Mouse (Mus musculus) adrenal gland, adult 2 months (tissue): ENCODE data around the gene Prpsap2. TPM values are rescaled to one million over a fixed set of nuclear protein-coding genes. Genes with fewer than 3 reads are reported as not detected.

Source experiments
- DNase-seq: peaks from one replicate; pipeline ENCODE4 v3.0.0; 2021
- polyA plus RNA-seq: library from polyadenylated mRNA; depleted of rRNA; stranded (reverse); fragments of >200 nt; gene quantifications from 2 replicates; pipeline ENCODE4 v1.2.3, GENCODE M21; 2012; rRNA removed
- total RNA-seq, 2 experiments: library from RNA; stranded (reverse); gene quantifications; 2 replicates each; pipeline ENCODE4 v1.2.3; 2021

Prpsap2 gene
- total and polyA plus RNA-seq, 3 experiments: 7.6 to 35.4 (median 29.3) TPM

DNA sequence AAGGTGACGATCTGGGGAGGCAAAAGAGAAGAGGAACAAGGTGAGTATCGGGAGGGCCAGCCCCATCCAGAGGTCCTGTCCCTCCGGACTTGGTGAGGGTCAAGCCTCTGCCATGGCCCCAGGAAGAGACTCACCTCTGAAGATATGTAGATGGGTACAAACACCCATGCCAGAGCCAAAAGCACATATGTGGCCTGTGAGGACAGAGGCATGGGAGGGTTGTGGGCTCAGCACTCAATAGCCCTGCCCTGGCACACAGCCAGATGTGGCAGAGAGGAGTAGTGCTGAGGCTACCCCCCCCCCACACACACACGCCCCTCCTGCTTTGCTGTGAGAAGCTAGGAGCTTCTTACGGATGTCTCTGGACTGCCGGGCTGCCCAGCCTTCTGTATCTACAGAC, 46.8 kb downstream of the Prpsap2 start:
- no peak for DNase-seq

DNA sequence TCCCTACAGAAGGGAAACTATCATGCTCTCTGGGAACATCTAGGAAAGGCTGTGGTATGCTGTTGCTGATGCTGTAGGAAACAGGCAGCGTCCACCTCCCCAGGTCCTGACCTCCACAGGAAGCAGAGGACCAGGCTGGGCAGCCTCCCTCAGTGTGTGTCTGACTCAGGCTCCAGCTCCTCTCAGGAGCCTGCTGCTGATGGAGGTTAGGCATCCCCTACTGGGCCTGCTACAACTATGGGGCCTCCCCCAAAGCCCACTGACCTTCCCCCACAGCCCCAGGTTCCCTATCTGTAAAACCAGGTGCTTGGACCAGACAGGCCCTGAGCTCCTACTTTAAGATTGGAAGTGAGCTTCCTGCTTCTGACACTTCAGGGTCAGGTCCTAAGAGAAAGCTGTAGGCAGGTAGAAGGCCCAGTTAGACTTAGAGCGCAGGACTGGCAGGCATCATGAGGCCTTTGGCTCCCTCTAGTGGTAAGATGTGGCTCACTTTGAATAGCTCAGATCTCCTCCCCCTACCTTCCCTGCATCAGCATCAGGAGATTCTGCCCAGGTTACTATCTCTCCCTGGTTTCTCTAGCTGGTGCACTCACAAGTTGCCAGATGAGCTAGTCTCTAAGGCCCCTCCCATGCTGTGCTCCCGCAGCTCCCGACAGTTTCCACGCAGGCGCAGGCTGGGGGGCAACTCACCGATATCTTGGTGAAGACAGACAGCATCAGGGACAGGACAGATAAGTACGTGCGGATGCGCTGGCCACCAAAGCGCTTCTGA, 47.4 kb downstream of the Prpsap2 start:
- DNase-seq: peak; percentile 80

DNA sequence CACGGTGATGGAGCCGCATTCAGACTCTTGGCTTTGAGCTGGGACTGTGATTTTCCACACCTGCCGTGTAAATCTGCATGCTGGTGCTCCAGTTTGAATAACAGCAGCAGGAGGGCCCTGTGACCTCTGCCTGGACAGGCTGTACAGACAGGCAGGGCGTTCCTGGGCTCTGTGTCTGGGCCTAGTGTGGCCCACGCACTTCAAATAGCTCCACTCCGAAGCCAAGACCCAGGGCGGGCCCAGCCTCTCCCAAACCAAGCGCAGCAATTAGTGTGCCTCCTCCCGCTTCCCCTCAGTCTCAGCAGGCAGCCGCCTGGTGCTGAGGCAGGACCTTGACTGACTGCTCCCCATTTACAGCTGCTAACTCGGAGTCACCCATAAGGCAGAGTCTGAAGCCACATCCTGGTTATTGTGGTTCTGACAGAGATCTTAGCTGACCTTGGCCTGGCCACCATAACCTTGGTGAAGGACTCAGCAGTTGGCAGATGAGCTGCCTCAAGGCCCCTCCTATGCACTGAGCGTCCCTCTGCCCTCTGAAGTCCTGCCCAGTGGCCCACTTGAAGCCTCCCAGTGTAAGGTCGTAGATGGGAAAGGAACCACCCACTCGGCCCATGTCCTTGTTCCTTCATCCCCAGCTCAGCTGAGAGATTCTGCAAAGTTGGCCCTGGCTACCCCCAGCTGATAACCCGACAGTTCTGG, 48.6 kb downstream of the Prpsap2 start:
- peak; percentile 86 for DNase-seq

DNA sequence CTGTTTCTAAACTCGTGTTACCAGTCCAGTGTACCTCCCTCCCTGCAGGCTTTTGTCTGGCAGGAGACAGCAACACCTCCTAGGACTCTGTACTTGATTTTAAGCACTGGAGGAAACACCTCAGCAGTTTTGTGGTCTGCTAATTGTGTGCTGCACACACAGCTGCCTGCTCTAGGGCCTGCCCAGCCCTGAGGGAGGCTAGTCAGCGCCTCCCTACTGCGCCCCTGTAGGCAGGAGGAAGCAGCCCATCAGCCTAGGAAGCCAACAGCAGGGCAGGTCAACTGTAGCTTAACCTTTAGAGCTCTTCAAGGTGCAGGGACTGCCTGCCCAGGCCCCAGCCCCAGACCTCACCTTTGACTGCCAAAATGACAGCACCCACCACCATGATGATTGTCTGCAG, 53.0 kb downstream of the Prpsap2 start:
- DNase-seq: no peak

DNA sequence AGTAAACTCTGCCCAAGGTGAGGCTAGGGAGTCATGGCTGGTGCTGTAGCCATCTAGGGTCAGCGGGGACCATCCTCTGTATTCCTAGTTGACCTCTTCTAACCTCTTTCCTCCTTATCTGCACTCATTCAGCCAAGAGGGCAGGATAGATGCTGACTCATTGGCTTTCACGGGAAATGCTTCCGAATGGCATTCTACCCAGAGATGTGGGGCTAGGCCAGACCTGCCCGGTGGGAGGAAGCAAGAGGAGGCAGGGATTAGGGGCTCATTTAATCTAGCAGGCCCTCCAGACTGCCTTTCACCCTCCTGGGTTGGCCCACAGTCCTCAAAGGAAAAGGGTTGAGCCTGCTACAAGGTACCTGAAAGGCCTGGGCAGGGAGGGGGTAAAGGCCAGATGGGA, 55.7 kb downstream of the Prpsap2 start:
- no peak for DNase-seq

DNA sequence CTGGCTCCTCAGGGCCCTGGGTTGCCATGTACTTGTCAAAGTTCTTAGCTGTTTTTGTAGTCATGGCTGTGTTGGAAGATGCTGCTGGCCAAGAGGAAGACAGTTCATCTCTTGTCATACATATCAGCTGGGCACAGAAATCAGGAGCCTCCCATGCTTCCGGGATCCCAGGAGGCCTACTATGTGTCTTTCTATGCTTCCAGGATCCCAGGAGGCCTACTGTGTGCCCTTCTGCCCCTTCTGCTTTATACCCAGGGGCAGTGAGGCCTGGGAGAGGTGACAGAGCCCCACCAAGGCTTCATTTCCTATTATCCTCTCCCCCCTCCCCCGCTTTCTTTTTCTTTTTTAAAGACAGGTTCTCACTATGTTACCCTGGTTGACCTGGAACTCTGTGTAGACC, 56.3 kb downstream of the Prpsap2 start:
- DNase-seq: no peak

DNA sequence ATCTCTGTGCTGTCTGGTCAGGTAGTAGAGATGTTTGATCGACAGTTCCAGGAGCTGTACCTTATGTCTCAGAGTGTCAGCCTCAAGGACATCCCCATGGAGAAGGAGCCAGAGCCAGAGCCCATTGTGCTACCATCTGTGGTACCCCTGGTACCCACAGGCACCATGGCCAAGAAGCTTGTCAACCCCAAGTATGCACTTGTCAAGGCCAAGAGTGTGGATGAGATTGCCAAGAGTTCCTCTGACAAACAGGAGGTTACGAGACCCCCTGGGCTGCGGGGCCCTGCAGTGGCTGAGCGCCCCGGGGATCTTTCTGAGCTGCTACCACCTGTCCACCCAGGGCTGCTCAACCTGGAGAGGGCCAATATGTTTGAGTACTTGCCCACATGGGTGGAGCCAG, 59.4 kb downstream of the Prpsap2 start:
- DNase-seq: no peak

DNA sequence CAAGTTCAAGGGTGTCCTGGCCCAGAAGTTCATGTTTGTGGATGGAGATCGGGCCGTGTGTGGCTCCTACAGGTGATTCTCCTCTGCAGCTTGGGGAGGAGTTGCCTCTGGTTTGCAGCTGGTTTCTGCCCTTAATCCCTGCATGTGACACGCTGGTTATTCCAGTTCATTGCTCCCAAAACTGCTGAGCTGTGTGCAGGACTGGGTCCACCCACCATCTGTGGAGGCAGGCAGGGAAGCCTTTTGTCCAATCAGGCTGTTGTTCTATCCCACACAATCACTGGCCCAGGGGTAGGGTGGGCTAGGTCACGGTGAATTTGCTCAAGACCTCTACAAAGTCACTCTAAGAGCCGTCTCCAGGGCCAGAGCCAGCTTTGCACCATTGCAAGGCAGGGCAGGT, 60.2 kb downstream of the Prpsap2 start:
- DNase-seq: no peak

DNA sequence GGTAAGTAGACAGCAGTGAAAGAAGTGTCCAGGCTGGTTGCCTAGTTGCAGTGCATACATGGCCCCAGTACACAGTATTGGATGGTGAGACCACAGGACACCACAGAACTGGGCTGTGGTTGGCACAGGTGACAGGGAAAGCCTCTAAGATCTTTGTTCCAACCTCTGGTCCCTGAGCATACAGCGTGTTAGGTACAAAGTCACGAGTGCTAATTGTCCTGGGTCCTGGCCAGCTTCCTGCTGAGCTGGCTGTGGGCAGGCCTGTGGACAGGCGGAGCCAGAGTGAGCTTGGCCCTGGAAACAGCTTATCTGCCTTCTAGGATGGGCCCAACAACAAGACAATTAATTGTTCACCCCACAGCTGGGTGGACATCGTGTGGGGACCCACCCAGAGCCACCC, 62.0 kb downstream of the Prpsap2 start:
- DNase-seq: peak; percentile 40

DNA sequence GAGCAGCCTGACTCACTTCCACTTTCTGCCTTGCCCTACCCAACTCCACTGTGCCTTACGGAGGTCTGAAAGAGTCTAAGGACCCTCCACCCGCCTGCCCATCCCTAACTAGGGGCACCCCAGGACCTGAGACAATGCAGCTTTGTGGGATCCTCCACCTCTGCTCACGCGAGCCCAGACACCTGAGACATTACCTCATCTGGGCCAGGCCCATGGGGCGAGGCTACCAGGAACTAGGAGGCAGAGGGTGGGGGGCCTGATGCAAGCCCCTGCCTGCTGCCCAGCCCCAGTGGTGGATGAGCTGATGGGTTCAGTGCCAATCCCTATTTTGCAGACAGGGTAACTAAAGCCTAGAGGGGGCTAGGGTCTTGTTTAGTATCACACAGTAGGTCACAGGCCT, 62.4 kb downstream of the Prpsap2 start:
- no peak for DNase-seq

DNA sequence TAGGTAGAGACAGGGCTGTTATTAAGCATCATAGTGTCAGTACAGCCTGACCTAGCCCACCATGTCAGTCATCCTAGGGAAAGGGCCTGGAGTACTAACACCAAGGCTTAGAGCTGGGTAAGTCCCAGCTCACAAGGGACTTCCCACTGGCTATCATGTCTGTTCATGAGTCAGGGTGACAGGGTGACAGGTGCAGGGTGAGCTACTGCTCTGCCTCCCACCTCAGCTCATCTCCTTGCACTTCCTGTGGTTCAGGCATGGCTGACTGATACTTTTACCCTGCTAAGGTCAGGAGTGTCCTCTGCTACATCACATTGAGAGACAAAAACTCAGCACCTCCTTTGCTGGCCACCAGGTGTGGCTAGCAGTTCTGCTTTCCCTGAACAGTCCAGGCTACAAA, 63.0 kb downstream of the Prpsap2 start:
- no peak for DNase-seq

DNA sequence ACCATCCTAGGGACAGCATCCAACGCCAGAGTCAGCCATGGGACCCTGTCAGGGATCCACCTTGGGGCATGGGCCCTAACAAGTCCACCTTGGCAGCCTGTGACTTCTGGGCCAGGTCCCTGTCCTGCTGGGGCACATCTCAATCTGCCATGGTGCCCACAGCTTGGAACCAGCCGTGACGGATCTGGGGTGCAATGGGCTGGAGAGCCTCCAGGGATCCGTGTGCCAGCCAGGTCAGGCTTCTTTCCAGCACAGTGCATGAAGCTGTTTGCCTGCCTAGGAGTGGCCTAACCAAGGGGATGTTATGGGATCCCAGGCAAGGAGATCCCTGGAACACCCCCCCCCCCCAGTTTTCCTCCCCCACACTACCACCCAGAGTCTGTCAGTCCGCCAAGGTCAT, 68.9 kb downstream of the Prpsap2 start:
- DNase-seq: no peak

DNA sequence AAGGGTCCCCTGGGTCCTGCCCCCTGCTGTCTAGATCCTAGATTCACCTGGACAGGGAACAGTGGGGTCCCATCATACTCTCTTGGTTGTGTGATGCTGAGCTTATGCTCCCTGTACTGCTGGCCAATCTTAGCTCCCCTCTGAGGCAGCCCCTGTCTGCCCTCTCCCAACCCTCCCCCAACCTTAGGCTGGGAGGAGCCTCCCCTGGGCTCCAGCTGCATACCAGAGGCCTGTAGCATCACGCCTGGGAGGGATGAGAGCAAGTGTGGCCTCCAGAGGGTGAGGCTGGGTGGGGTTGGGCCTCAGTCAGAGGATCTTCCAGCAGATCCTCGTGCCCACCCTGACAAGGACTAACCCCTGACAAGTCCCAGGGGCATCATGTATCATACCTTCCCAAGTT, 74.3 kb downstream of the Prpsap2 start:
- DNase-seq: no peak

DNA sequence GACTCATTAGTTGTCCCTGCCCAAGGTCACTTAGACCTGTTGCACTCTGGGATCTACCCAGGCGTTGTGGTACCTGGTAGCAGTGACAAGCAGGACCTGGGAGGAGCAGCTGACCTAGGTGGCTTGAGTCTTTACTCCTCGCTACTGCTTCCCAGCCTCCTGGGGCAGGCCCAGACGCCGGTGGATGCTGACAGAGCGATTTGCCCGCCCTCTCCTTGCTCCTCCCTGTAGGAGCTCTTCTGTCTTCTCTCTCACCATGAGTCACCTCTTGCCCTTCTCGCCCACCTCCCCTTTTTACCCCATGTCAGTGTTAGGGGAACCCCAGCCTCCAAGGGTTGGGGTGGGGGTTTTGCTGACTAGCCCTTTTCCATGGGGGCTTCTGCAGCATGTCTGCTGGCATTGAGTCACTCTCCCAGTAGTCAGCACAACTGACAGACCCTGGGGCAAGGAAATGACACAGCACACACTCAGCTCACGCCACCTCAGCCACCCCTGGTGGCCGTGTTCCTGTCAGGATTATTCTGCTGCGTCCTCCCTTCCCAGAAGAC, 74.9 kb downstream of the Prpsap2 start:
- no peak for DNase-seq

DNA sequence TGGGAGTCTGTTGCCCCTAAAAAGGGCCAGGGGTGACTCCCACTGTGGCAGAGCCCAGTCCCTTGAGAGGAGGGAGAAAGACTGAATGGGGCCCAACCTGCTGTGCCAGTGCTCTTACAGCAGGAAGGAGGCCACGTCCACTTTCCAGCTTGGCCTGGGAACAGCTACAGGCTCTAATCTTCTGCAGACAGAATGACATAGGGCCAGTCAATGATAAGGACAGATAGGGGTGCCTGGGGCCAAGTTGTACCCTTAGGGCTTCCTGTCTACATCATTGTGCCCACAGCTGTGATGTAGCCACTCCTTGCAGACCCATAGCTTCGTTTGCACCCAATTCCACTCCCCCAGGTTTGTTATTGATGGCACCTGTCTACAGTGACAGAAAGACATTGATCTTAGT, 75.7 kb downstream of the Prpsap2 start:
- no peak for DNase-seq

DNA sequence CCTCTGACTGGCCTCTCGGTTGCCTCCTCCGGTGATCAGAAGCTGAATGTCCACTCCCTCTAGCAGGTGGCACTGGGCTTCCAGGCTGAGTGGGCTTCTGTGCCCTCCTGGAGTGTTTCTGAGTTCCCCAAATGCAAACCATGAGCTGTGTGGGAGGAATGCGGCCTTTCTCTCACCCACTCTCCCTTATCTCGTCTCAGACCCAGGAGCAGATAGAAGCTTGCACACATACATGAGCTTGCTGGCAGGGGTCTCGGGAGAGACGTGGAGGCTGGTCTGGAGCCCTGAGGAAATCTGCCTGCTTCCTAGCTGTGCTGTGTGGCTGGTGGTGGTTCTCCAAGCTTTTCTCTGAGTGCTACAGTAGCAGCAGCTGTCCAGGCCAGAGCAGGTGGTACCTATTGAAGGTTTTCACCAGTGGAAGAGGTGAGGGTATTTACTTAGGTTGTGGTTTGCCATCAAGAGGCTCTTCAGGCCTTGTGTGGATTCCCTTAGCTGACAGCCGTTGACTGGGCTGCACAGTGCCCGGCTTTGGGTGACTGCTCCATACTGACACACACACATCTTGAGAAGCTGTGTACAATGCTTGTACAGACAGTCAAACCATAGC, 76.7 kb downstream of the Prpsap2 start:
- DNase-seq: no peak

DNA sequence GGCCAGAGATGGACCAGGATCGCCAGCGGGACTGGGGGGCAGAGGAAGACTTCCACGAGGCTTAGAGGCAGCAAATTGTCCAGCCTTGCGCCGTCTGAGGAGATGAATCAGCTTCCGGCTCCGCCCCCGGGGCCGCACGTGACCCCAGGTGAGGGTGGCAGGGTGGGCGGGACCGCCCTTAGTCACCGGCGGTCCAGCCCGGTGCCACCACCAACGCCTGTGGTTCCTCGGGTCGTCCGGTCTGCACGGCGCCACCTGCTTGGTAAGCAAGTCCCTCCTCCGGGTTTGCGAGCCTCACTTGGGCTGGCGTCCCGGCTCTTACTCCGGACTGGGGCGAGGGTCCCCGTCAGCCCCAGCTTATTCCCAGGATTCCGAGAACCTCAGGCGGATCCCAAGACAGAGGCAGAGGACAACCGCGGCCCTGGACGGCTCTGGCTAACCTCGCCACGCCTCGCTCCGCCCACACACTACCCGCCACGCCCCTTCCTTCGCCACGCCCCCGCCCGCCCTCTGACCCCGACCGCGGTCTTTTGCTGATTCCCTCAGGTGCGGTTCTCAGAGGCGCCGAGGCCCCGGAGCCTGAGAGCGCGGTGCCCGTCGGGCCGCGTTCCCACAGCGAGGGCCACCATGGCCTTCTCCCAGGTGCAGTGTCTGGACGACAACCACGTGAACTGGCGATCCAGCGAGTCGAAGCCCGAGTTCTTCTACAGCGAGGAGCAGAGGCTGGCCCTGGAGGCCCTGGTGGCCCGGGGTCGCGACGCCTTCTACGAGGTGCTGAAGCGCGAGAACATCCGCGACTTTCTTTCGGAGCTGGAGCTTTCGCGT, 77.8 kb downstream of the Prpsap2 start, which contains the start of gene Fam83g:
Gene Fam83g, plus strand, starts transcription at position 185 of the 825 bp plus-strand sequence.
- DNase-seq: peak; percentile 79

Other genes with a start within 250 kb of the Prpsap2 start
- gene Epn2, start 182.4 kb downstream of the Prpsap2 start, total RNA-seq: 10 to 100 TPM; 20.6 to 29.5 TPM
- gene Epn2, start 182.4 kb downstream of the Prpsap2 start, polyA plus RNA-seq: 18.2 and 18.6 TPM in 2 replicates
- 10 to 100 TPM in 1 of 2 experiments, 1 to 10 TPM in 1; 5.4 to 10.7 TPM for gene Grap, start 108.8 kb downstream of the Prpsap2 start, total RNA-seq
- 10.4 and 12.4 TPM in 2 replicates for gene Grap, start 108.8 kb downstream of the Prpsap2 start, polyA plus RNA-seq
- 1 to 10 TPM in 1 of 2 experiments, under 1 TPM in 1; 0.78 to 2.7 TPM for gene Fam83g, start 78.0 kb downstream of the Prpsap2 start, total RNA-seq
- gene Fam83g, start 78.0 kb downstream of the Prpsap2 start, polyA plus RNA-seq: 1.7 and 2.1 TPM in 2 replicates
- under 1 TPM; 0.14 to 0.24 TPM for gene Slc5a10, start 41.3 kb downstream of the Prpsap2 start, total RNA-seq
- gene Slc5a10, start 41.3 kb downstream of the Prpsap2 start, polyA plus RNA-seq: 0.07 and 0.10 TPM in 2 replicates
- gene Ulk2, start 93.0 kb upstream of the Prpsap2 start, total RNA-seq: 10 to 100 TPM; 36.3 to 38.6 TPM
- gene Ulk2, start 93.0 kb upstream of the Prpsap2 start, polyA plus RNA-seq: 44.1 and 50.9 TPM in 2 replicates
- gene Akap10, start 168.2 kb upstream of the Prpsap2 start, total RNA-seq: 10 to 100 TPM; 25.9 to 26.5 TPM
- 8.5 and 15.2 TPM in 2 replicates for gene Akap10, start 168.2 kb upstream of the Prpsap2 start, polyA plus RNA-seq
- gene Specc1, start 194.7 kb upstream of the Prpsap2 start, total RNA-seq: 1 to 10 TPM; 6.7 to 8.4 TPM
- gene Specc1, start 194.7 kb upstream of the Prpsap2 start, polyA plus RNA-seq: 1.8 and 3.1 TPM in 2 replicates